Mouse (Mus musculus) liver, postnatal 0 days (tissue): Measurements from ENCODE around the gene Tnpo1. TPM values are rescaled to one million over a fixed set of nuclear protein-coding genes. Genes with fewer than 3 reads are reported as not detected.
A peak's percentile ranks its signal among the peaks of the same experiment; 100 is the strongest.

Experiments used
- ATAC-seq: fragments of 200-750 bp; cut with Nextera tagmentation; 2 replicates; pipeline ENCODE4 v1.8.0; 2017; ENCODE audit warnings: mild to moderate bottlenecking, moderate library complexity
- DNase-seq: peaks from one replicate; pipeline ENCODE4 v3.0.0-alpha.2; 2016
- H3K27ac ChIP-seq: fragments of 300-500 bp; sonication (generic); 2 replicates; pipeline ENCODE4 v1.5.1; 2014; ENCODE audit warnings: antibody characterized with exemption, moderate library complexity, mild to moderate bottlenecking, low read depth
- H3K27me3 ChIP-seq: fragments of 300-500 bp; sonication (generic); 2 replicates; pipeline ENCODE4 v1.6.1; 2014; ENCODE audit warnings: low read length, control low read depth, mixed read lengths; ENCODE audit not compliant: insufficient read depth
- H3K36me3 ChIP-seq: fragments of 300-500 bp; sonication (generic); replicated peaks from 2 replicates; pipeline ENCODE4 v1.6.1; 2014; ENCODE audit warnings: mild to moderate bottlenecking, control low read depth, low read length, moderate library complexity, mixed read lengths; ENCODE audit not compliant: insufficient read depth
- H3K4me1 ChIP-seq: fragments of 300-500 bp; sonication (generic); 2 replicates; pipeline ENCODE4 v1.6.1; 2014; ENCODE audit warnings: antibody characterized with exemption, mild to moderate bottlenecking, control low read depth; ENCODE audit not compliant: insufficient read depth
- H3K4me2 ChIP-seq: fragments of 300-500 bp; sonication (generic); 2 replicates; pipeline ENCODE4 v1.6.1; 2014; ENCODE audit warnings: low read depth, mild to moderate bottlenecking, low read length, moderate library complexity, mixed read lengths
- H3K4me3 ChIP-seq: fragments of 300-500 bp; sonication (generic); 2 replicates; pipeline ENCODE4 v1.5.1; 2014; ENCODE audit warnings: low read depth, low read length
- H3K9ac ChIP-seq: fragments of 300-500 bp; sonication (generic); replicated peaks from 2 replicates; pipeline ENCODE4 v1.6.1; 2014; ENCODE audit warnings: mild to moderate bottlenecking, moderate library complexity
- H3K9me3 ChIP-seq: fragments of 300-500 bp; sonication (generic); 2 replicates; pipeline ENCODE4 v1.6.1; 2016; ENCODE audit warnings: mild to moderate bottlenecking, control low read depth, low read length, mixed read lengths
- CTCF ChIP-seq: sonication (generic); IDR thresholded peaks from 2 replicates; pipeline ENCODE4 v1.5.1; 2016; ENCODE audit warnings: antibody characterized with exemption, low read depth
- EP300 ChIP-seq: IDR thresholded peaks from 2 replicates; pipeline ENCODE4 v1.6.1; 2016; ENCODE audit warnings: antibody characterized with exemption, low read depth, mild to moderate bottlenecking
- WGBS: fragments of 180-500 bp; shearing (Covaris S2); extraction: QIAGEN DNeasy Blood & Tissue Kit; methylation state at CpG from one replicate; pipeline ENCODE4 v1.1.7; 2014; ENCODE audit not compliant: insufficient replicate concordance; 5-methylcytosine and 5-hydroxymethylcytosine counted together
- polyA plus RNA-seq: library from polyadenylated mRNA; unstranded; fragments of >200 nt; fragmentation: Nextera tagmentation; extraction: Ambion mirVana; gene quantifications from 2 replicates; pipeline ENCODE4 v1.2.1, GENCODE M21; 2015

Tnpo1 gene
- polyA plus RNA-seq, 1 experiment from 2014 or later = 14.0 TPM

DNA sequence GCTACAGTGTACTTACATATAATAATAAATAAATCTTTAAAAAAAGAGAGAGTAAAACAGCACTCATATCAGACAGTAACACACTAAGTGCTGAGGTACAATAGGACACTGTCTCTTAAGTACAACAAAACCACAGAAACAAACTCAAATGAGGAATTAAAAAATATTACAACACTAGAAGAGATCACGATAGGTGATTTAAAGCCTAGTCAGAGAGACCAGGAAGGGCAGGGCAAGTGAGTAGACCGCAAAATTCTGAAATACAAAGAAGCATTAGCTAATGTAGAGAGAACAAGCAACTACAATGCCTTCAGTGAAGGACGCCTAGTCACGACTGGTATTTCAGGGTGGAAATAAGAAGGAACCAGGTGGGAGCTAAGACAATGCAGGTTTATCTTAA lies 122.5 kb downstream of the Tnpo1 start:
- Histone ChIP-seq H3K4me2 (no peak overlapping the region), H3K27ac (peak overlapping the region; percentile 59), H3K4me1 (peaks cover 9% of the 10 kb centered on the region), H3K36me3 (peaks cover 38% of the 10 kb centered on the region), H3K4me3 (no peak overlapping the region), H3K27me3 (no peaks in the 10 kb centered on the region), H3K9me3 (no peaks in the 10 kb centered on the region), H3K9ac (no peak overlapping the region)
- 42% methylated on average over 4 of the region's 4 CpGs for WGBS
- TF ChIP-seq EP300 = no peak
- no peak for TF ChIP-seq CTCF
- ATAC-seq (peak; percentile 69), DNase-seq (no peak)

DNA sequence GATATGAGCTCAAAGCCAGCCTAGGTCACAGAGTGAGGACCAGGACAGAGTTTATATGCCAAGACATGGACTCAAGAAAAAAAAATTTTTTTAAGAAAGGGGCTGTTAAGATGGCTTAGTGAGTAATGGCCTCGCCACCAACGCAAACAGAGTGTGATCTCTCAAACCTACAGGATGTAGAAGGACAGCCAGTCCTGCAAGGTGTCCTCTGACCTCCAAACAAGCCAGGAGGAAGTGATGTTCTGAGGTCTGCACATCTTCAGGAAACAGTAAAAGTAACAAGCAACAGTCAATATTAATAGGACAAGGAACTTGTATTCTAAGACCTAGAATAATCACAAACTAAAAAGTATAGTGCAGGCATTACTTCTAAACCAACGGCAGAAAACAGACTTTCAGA lies 123.2 kb downstream of the Tnpo1 start:
- Histone ChIP-seq H3K27me3 (no peaks in the 10 kb centered on the region), H3K4me3 (no peak overlapping the region), H3K9me3 (no peaks in the 10 kb centered on the region), H3K4me2 (no peak overlapping the region), H3K9ac (no peak overlapping the region), H3K36me3 (peaks cover 38% of the 10 kb centered on the region), H3K27ac (peak overlapping the region; percentile 59; the same call in 1 of the 2 replicates), H3K4me1 (0 out of 2 replicates have a peak, but pooled peaks cover 5% of the 10 kb centered on the region)
- no peak for DNase-seq
- ATAC-seq = no peak
- no peak for TF ChIP-seq CTCF
- TF ChIP-seq EP300 = 0 out of 2 replicates have a peak, but pooled peaks have one; percentile 39
- 70% methylated on average over 3 of the region's 3 CpGs for WGBS

DNA sequence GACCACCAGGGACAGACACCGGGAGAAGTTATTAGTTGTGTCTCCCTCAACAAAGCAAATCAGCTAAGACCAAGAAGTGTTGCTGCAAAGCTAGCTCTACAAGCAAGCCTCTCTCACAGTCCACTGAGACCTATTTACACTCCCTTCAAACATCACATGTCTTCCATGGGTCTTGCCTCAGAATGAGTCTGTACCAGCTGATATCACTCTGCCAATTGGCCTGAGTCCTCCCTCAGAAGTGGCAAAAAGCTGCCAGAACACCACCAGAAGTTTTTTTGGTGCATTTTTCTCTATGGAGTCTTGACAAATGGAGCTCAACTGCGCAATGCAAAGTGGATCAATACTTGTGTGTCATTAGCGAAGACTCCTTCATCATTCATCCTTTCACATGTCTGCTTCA lies 130.7 kb downstream of the Tnpo1 start:
- H3K4me1 ChIP-seq = peaks cover 2% of the 10 kb centered on the region; the same call in 1 of the 2 replicates
- peaks cover 28% of the 10 kb centered on the region for H3K36me3 ChIP-seq
- no peaks in the 10 kb centered on the region for H3K9me3 ChIP-seq
- no peak overlapping the region for H3K27ac ChIP-seq
- no peak overlapping the region for H3K4me3 ChIP-seq
- ATAC-seq (peak; percentile 73), DNase-seq (no peak)
- no peak overlapping the region for H3K4me2 ChIP-seq
- 92% methylated on average over 3 of the region's 3 CpGs for WGBS
- no peak for TF ChIP-seq EP300
- TF ChIP-seq CTCF = no peak
- H3K9ac ChIP-seq = no peak overlapping the region
- no peaks in the 10 kb centered on the region for H3K27me3 ChIP-seq

DNA sequence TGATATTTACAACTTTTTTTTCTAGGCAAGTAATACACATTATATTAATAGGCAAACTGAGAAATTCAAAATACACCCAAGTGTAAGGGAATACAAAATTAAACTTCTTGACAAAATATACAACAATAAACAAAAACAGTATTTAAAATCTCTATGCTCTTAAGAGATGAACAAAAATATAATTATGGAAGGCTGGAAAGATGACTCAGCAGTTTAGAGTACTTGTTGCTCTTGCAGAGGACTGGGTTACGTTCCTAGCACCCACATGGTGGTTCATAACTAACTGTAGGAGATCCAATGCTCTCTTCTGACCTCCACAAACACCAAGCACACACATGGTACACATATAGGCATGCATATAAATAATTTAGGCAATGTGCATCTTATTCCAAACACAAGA lies 133.3 kb downstream of the Tnpo1 start:
- peaks cover 23% of the 10 kb centered on the region for H3K36me3 ChIP-seq
- no peaks in the 10 kb centered on the region for H3K27me3 ChIP-seq
- WGBS = 91% methylated on average over 1 of the region's 1 CpGs

DNA sequence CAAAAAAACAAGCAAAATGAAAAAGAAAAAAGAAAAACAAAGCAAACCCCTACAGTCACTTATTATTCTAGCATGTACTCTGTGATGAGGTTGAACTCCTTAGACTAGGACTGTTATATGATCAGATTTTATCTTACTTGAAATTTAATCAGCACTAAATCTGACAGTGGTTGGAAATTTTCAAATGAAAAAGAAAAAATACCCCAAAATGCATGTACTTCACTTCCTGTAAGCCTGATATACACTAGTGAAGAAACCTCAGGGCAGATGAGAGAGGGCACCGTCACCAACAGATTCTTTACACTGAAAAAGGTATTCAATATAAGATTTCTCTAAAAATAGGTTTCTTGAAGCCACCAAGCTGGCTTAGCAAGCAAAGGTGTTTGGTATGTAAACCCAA lies 134.5 kb downstream of the Tnpo1 start:
- 89% methylated on average over 1 of the region's 1 CpGs for WGBS
- peaks cover 2% of the 10 kb centered on the region; the same call in 1 of the 2 replicates for H3K4me1 ChIP-seq
- no peak overlapping the region for H3K27ac ChIP-seq
- H3K27me3 ChIP-seq = no peaks in the 10 kb centered on the region
- ATAC-seq (no peak), DNase-seq (no peak)
- H3K4me3 ChIP-seq = no peak overlapping the region
- no peak overlapping the region for H3K4me2 ChIP-seq
- H3K9me3 ChIP-seq = no peaks in the 10 kb centered on the region
- H3K36me3 ChIP-seq = peaks cover 22% of the 10 kb centered on the region
- no peak overlapping the region for H3K9ac ChIP-seq
- TF ChIP-seq EP300 (no peak), CTCF (no peak)

More for the DNA sequence above, 133.3 kb downstream of the Tnpo1 start:
- no peak overlapping the region for H3K4me3 ChIP-seq
- no peaks in the 10 kb centered on the region for H3K9me3 ChIP-seq
- DNase-seq (no peak), ATAC-seq (no peak)
- no peak overlapping the region for H3K9ac ChIP-seq
- no peak overlapping the region for H3K27ac ChIP-seq
- H3K4me2 ChIP-seq = no peak overlapping the region
- TF ChIP-seq EP300 (no peak), CTCF (no peak)
- H3K4me1 ChIP-seq = peaks cover 2% of the 10 kb centered on the region; the same call in 1 of the 2 replicates

Other genes with a start within 250 kb of the Tnpo1 start
- gene Tmem171, start 231.6 kb downstream of the Tnpo1 start, polyA plus RNA-seq = 0.33 and 0.35 TPM in 2 replicates
- gene Fcho2, start 110.9 kb downstream of the Tnpo1 start, polyA plus RNA-seq = 16.6 and 16.7 TPM in 2 replicates
- gene 1700024P04Rik, start 58.2 kb upstream of the Tnpo1 start, polyA plus RNA-seq = not detected in 2 replicates